Mouse (Mus musculus): ENCODE measurements around the gene BC024978. TPM values are rescaled to one million over a fixed set of nuclear protein-coding genes. Genes with fewer than 3 reads are reported as not detected.

The BC024978 gene
- total and polyA plus RNA-seq, 3 experiments = 1.6 to 9.4 (median 1.7) TPM

DNA sequence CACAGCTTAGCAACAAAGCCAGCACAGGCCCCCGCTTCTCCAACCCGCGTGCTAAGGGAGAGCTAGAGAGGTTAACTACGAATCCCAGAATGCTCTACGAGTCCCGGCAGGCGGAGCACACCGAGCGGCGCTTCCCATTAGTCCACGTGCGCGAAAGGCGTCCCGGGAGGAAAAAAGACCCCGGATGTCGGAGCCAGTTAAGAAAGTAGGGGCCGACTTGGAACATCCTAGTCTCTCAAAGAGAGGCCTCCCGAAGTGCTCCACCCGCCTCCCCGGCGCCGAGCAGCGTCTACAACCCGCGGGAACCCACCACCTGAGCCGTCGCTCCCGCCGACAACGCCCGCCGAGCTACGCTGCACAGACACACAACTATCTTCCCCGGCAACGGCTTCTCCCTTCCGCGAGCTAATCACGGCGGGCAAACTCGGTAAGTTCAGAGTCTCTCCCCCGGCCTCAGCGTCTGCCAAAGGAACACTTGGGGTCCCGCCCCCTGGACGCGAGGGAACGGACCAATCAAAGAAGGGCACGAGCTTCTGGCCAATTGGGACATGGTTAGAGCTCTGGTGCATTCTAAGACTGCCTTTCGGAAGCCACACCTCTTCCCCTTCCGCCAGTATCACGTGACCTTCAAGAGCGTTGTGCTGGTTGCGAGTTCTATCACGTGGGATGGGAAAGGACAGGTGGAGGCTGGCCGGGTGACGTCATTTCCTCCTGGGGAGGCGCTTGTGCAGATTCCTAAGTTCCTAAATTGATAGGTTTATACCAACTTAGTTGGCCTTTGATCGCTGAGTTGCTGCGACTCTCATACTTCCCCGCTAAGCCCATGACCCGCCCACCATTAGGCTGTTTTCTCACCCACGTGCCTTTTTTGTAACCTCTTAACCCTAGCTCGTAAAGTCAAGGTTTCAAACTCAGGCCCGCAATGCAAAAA lies at the start of gene BC024978, which contains the start of gene Snrpa (continued):
- no peak for TF ChIP-seq CHD2 (IDR thresholded peaks at IDR 0.05; ENCODE audit: low read length)

DNA sequence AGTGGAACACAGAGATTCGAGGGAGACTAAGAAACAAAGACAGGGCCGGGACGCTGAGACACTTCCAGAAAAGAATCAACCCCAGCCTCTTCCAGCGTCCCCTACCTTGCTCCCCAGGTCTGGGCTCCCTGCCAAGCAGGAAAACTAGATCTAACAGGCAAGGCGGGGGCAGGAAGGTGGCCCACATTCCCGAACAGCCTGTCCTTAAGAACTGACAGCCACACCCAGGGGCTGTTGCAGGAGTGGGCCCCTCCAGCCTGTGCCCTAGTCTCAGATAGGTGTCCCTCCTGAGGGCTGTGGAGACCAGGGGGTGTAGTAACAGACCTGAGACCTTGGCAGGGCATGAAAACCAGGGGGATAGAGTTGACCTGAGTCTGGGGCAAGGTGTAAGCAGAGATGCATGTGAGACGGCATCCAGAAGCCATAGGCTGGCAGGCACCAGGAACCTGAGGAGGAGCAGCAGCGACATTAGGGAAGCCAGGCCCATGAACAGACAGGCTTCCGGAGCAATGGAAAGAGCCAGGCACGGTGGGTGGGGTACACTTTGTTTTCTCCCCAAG lies 42.3 kb upstream of the BC024978 start, which contains the start of gene Cyp2t4:
TSS of gene Cyp2t4 (plus strand) at position 510 of the 560 bp plus-strand sequence.
- no peak within 1 kb of the TSS for H3K4me3 ChIP-seq (replicated peaks in 1 of 3; ENCODE audit: low read depth in 2 of 3, low read length in 2 of 3, poor library complexity in 1 of 3)
- in situ Hi-C loops (cut with MboI; ENCODE audit: low pct_ligation_motif_present, low pct_unique_long_range_greater_than_20kb, low sequenced_read_pairs) = no loop called here
- H3K27ac ChIP-seq (ENCODE audit: insufficient read depth, low read depth) = no peak within 1 kb of the TSS
- no peak within 1 kb of the TSS for H3K9ac ChIP-seq (ENCODE audit: insufficient read depth, low read depth)
- H3K4me1 ChIP-seq (ENCODE audit: control insufficient read depth in 1 of 2, insufficient read depth in 2 of 2) = peaks cover 0 to 12% of the 10 kb centered on the region in 2 experiments; a peak in 3 of 4 replicates
- TF ChIP-seq ZNF384 (IDR thresholded peaks at IDR 0.05; ENCODE audit: low read depth, low read length) = no peak
- no peak for TF ChIP-seq BHLHE40 (IDR thresholded peaks at IDR 0.05; ENCODE audit: low read depth, low read length)
- no peak for TF ChIP-seq JUND (conservative IDR thresholded peaks at IDR 0.05; ENCODE audit: low read depth, low read length)
- dilution Hi-C loops (cut with MboI; ENCODE audit: extremely low pct_ligation_motif_present, extremely low pct_unique_long_range_greater_than_20kb, low sequenced_read_pairs) = no loop called here
- H3K4me2 ChIP-seq (ENCODE audit: insufficient read depth, low read depth, poor library complexity, severe bottlenecking) = no peak within 1 kb of the TSS
- H3K9me3 ChIP-seq (replicated peaks; ENCODE audit: low read length) = no peaks in the 10 kb centered on the region
- no peaks in the 10 kb centered on the region for H3K79me2 ChIP-seq (replicated peaks; ENCODE audit: control insufficient read depth, extremely low read depth, insufficient read depth, poor library complexity, severe bottlenecking)
- H3K27me3 ChIP-seq (replicated peaks) = peaks cover 6% of the 10 kb centered on the region
- no peak for DNase-seq (ENCODE audit: extremely low read depth)
- H3K36me3 ChIP-seq (replicated peaks in 1 of 2; ENCODE audit: control insufficient read depth in 1 of 2, insufficient read depth in 1 of 2, low read length in 1 of 2) = peaks cover 14 to 35% of the 10 kb centered on the region in 2 experiments

DNA sequence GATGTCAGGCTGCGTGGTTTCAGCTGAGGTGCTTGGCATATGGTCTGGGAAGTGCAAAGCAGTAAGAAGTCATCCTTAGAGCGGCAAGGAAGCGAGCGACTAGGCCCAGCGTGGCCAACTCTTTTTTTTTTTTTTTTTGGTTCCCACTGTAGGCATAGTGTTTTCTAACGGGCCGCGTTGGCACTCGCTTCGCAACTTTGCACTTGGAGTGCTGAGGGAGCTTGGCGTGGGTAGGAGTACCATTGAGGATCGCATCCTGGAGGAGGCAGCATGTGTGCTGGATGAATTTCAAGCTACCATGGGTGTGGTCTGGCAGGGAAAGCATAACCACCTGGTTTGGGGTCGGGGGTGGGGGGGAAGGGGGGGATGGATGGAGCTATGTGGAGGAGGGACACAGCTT lies 39.6 kb upstream of the BC024978 start:
- Histone ChIP-seq H3K9ac (ENCODE audit: insufficient read depth, low read depth) (no peak overlapping the region), H3K4me1 (ENCODE audit: control insufficient read depth in 1 of 2, insufficient read depth in 2 of 2) (peaks cover 9 to 38% of the 10 kb centered on the region in 2 experiments), H3K4me3 (replicated peaks in 1 of 3; ENCODE audit: low read depth in 2 of 3, low read length in 2 of 3, poor library complexity in 1 of 3) (no peak overlapping the region), H3K36me3 (replicated peaks in 1 of 2; ENCODE audit: control insufficient read depth in 1 of 2, insufficient read depth in 1 of 2, low read length in 1 of 2) (peaks cover 31 to 62% of the 10 kb centered on the region in 2 experiments), H3K79me2 (replicated peaks; ENCODE audit: control insufficient read depth, extremely low read depth, insufficient read depth, poor library complexity, severe bottlenecking) (peaks cover 3% of the 10 kb centered on the region; the same call in 1 of the 2 replicates), H3K27ac (ENCODE audit: insufficient read depth, low read depth) (no peak overlapping the region), H3K9me3 (replicated peaks; ENCODE audit: low read length) (no peaks in the 10 kb centered on the region), H3K4me2 (ENCODE audit: insufficient read depth, low read depth, poor library complexity, severe bottlenecking) (no peak overlapping the region), H3K27me3 (replicated peaks) (peaks cover 2% of the 10 kb centered on the region)
- no peak for TF ChIP-seq MAX (IDR thresholded peaks at IDR 0.05; ENCODE audit: low read length)
- TF ChIP-seq SIN3A (IDR thresholded peaks at IDR 0.05; ENCODE audit: low read length) = no peak
- TF ChIP-seq RCOR1 (conservative IDR thresholded peaks at IDR 0.05; ENCODE audit: low read depth, low read length) = no peak
- TF ChIP-seq USF1 (IDR thresholded peaks at IDR 0.05; ENCODE audit: low read depth, low read length) = no peak
- no peak for TF ChIP-seq MAFK (IDR thresholded peaks at IDR 0.05; ENCODE audit: insufficient replicate concordance, low read length)
- TF ChIP-seq BHLHE40 (IDR thresholded peaks at IDR 0.05; ENCODE audit: low read depth, low read length) = no peak
- TF ChIP-seq ZC3H11A (IDR thresholded peaks at IDR 0.05; ENCODE audit: low read depth, low read length) = no peak
- no peak for TF ChIP-seq POLR2A (IDR thresholded peaks at IDR 0.05; ENCODE audit: low read depth, low read length)
- no peak for TF ChIP-seq PAX5 (IDR thresholded peaks at IDR 0.05; ENCODE audit: low read length)
- TF ChIP-seq TCF12 (IDR thresholded peaks at IDR 0.05; ENCODE audit: low read depth, low read length) = no peak
- no peak for TF ChIP-seq CHD2 (IDR thresholded peaks at IDR 0.05; ENCODE audit: low read length)
- no peak for TF ChIP-seq MAZ (IDR thresholded peaks at IDR 0.05; ENCODE audit: low read depth, low read length)
- no peak for TF ChIP-seq NELFE (IDR thresholded peaks at IDR 0.05; ENCODE audit: low read depth, low read length)
- no peak for TF ChIP-seq HCFC1 (IDR thresholded peaks at IDR 0.05; ENCODE audit: low read depth, low read length)
- no peak for TF ChIP-seq USF2 (conservative IDR thresholded peaks at IDR 0.05; ENCODE audit: low read depth, low read length)
- no peak for TF ChIP-seq JUND (conservative IDR thresholded peaks at IDR 0.05; ENCODE audit: low read depth, low read length)
- TF ChIP-seq TBP (conservative IDR thresholded peaks at IDR 0.05; ENCODE audit: low read depth, low read length) = no peak
- no peak for TF ChIP-seq ZKSCAN1 (IDR thresholded peaks at IDR 0.05; ENCODE audit: borderline replicate concordance, low read depth, low read length)
- no peak for TF ChIP-seq EP300 (IDR thresholded peaks at IDR 0.05; ENCODE audit: low read length)
- TF ChIP-seq ZNF384 (IDR thresholded peaks at IDR 0.05; ENCODE audit: low read depth, low read length) = no peak
- in situ Hi-C loops (cut with MboI; ENCODE audit: low pct_ligation_motif_present, low pct_unique_long_range_greater_than_20kb, low sequenced_read_pairs) (loop anchor here (5.0 kb wide), 1 partner anchor 131 kb away; no protein-coding TSS in a partner anchor), dilution Hi-C loops (cut with MboI; ENCODE audit: extremely low pct_ligation_motif_present, extremely low pct_unique_long_range_greater_than_20kb, low sequenced_read_pairs) (no loop called here)
- DNase-seq (ENCODE audit: extremely low read depth) = no peak

Measured in CH12.LX (cell line).